Mouse (Mus musculus): ENCODE results near the gene Cgnl1.

DNA sequence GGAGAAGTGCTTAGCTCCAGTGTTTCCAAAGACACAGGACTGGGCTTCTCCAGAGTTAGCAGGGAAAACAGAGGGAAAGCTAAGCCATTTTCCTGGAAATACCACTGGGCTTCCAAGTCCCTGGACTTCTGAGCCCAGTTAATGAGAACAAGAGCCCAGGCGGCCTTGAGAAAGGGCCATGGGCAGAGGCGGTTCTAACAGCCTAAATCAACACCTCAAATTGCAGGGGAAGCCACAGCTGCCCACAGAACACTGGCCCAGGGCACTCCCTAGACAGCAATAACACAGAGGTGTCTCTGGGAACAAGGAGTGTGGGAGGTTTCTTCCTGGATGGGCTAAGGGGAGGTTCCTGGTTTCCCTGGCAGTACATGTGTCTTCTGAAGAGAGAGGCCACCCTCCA, 18.3 kb downstream of the Cgnl1 start:
- no peak for TF ChIP-seq POLR2A (IDR thresholded peaks at IDR 0.05; ENCODE audit: borderline replicate concordance, insufficient read depth, low read length)
- TF ChIP-seq CTCF (IDR thresholded peaks at IDR 0.05; ENCODE audit: borderline replicate concordance, insufficient read depth, low read depth, low read length), result no peak
